Mouse (Mus musculus): ENCODE measurements around the gene Fam234b. TPM values are rescaled to one million over a fixed set of nuclear protein-coding genes. Genes with fewer than 3 reads are reported as not detected.
A peak's percentile ranks its signal among the peaks of the same experiment; 100 is the strongest.

Fam234b gene
- 22.4 and 25.2 TPM in 2 replicates for polyA plus RNA-seq (2014; fragmentation: Nextera tagmentation; extraction: Ambion mirVana)

GRCm38 (mm10) chr6:135197921-135198532, at the start of gene Fam234b, which contains the start of gene Hebp1:
Fam234b (plus strand) TSS chr6:135197977.
Hebp1 (minus strand) TSS chr6:135198022.
- WGBS, result under 1% methylated on average over 52 of the region's 52 CpGs
- Histone ChIP-seq H3K27ac (ENCODE audit: low read depth) (peak within 1 kb of the TSS; percentile 73), H3K9ac (peak within 1 kb of the TSS; percentile 77), H3K4me3 (ENCODE audit: low read depth, low read length) (peak within 1 kb of the TSS; percentile 86), H3K36me3 (ENCODE audit: insufficient read depth) (no peaks in the 10 kb centered on the region), H3K4me2 (peak within 1 kb of the TSS; percentile 89), H3K4me1 (ENCODE audit: insufficient read depth) (0 out of 2 replicates have a peak, but pooled peaks cover 2% of the 10 kb centered on the region), H3K27me3 (ENCODE audit: insufficient read depth, low read length) (no peaks in the 10 kb centered on the region), H3K9me3 (ENCODE audit: low read depth, low read length) (no peaks in the 10 kb centered on the region)
- DNase-seq, result peak; percentile 86
- TF ChIP-seq CTCF (IDR thresholded peaks at IDR 0.05; ENCODE audit: low read depth), result peak; percentile 52
- ATAC-seq (ENCODE audit: insufficient read depth), result peak; percentile 91

DNA sequence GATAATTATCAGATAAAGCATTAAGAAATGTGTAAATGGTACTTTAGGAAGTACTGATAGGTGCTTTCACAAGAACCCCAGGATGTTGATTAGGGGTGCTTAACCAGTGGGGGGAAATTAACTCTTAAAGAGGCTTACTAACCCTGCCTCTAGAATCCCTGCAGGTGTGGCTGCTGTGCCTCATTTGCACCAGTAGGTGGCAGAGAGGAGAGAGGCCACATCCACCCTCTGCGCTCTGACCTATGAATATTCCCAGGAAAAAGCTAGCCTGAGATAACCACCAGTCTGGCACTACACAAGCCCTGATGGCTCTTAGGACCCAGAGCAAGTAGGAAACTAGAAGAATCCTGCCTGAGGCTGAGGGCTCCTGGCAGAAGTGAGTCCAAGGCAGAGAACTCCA, 49.3 kb upstream of the Fam234b start:
- Histone ChIP-seq H3K9me3 (ENCODE audit: low read depth, low read length) (no peaks in the 10 kb centered on the region), H3K27ac (ENCODE audit: low read depth) (no peak overlapping the region), H3K4me1 (ENCODE audit: insufficient read depth) (no peaks in the 10 kb centered on the region), H3K36me3 (ENCODE audit: insufficient read depth) (no peaks in the 10 kb centered on the region), H3K27me3 (ENCODE audit: insufficient read depth, low read length) (no peaks in the 10 kb centered on the region), H3K4me3 (ENCODE audit: low read depth, low read length) (no peak overlapping the region), H3K4me2 (no peak overlapping the region), H3K9ac (no peak overlapping the region)
- peak; percentile 57 for DNase-seq
- no peak for ATAC-seq (ENCODE audit: insufficient read depth)
- 40% methylated on average over 1 of the region's 1 CpGs for WGBS
- peak; percentile 82 for TF ChIP-seq CTCF (IDR thresholded peaks at IDR 0.05; ENCODE audit: low read depth)

DNA sequence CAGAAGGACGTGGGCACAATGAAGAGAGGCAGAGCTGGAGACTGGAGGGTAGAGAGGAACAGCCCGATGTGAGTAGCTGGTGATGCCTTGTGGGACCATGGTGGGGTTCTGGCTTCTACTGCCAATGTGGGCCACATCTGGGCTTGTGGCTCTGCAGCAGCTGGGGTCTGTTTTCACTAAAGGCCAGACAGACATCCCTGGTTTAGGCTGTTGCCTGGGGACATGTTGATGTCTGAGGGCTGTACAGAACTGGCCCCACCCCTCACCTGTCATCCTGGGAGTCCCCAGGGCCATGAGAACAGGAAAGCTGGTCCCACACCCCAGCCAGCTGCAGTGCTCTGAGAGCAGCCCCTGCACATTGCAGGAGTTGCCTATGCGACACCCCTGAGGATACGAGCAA, 48.6 kb upstream of the Fam234b start:
- Histone ChIP-seq H3K27me3 (ENCODE audit: insufficient read depth, low read length) (no peaks in the 10 kb centered on the region), H3K9me3 (ENCODE audit: low read depth, low read length) (no peaks in the 10 kb centered on the region), H3K9ac (no peak overlapping the region), H3K4me1 (ENCODE audit: insufficient read depth) (no peaks in the 10 kb centered on the region), H3K36me3 (ENCODE audit: insufficient read depth) (no peaks in the 10 kb centered on the region), H3K4me2 (no peak overlapping the region), H3K27ac (ENCODE audit: low read depth) (no peak overlapping the region), H3K4me3 (ENCODE audit: low read depth, low read length) (no peak overlapping the region)
- TF ChIP-seq CTCF (IDR thresholded peaks at IDR 0.05; ENCODE audit: low read depth), result no peak
- ATAC-seq (ENCODE audit: insufficient read depth), result peak; percentile 22; the same call in 1 of the 2 replicates
- 69% methylated on average over 4 of the region's 4 CpGs for whole genome bisulfite sequencing
- no peak for DNase-seq

DNA sequence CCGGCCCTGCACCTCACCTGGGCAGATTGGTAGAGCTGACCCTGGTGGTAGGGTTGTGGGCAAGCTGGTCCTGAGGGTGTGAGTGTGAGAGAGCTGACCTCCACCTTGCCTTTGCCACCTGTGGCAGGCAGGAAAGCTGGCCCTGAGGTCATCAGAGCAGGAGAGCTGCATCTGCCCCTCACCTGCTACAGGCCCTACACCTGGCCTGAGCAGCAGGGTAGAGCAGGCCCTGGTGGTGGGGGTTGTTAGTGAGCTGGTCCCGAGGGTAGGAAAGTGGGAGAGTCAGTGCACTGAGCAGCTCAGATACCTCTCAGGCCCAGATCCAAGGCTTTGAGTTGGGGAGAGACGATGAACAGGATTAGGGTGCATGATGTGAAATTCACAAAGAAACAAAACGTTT, 48.1 kb upstream of the Fam234b start:
- H3K9ac ChIP-seq, result no peak overlapping the region
- H3K4me1 ChIP-seq (ENCODE audit: insufficient read depth), result no peaks in the 10 kb centered on the region
- H3K36me3 ChIP-seq (ENCODE audit: insufficient read depth), result no peaks in the 10 kb centered on the region
- no peaks in the 10 kb centered on the region for H3K9me3 ChIP-seq (ENCODE audit: low read depth, low read length)
- DNase-seq (no peak), ATAC-seq (ENCODE audit: insufficient read depth) (0 out of 2 replicates have a peak, but pooled peaks have one; percentile 32)
- no peak overlapping the region for H3K4me3 ChIP-seq (ENCODE audit: low read depth, low read length)
- WGBS, result 76% methylated on average over 4 of the region's 4 CpGs
- H3K4me2 ChIP-seq, result no peak overlapping the region
- no peak overlapping the region for H3K27ac ChIP-seq (ENCODE audit: low read depth)
- no peaks in the 10 kb centered on the region for H3K27me3 ChIP-seq (ENCODE audit: insufficient read depth, low read length)
- no peak for TF ChIP-seq CTCF (IDR thresholded peaks at IDR 0.05; ENCODE audit: low read depth)

DNA sequence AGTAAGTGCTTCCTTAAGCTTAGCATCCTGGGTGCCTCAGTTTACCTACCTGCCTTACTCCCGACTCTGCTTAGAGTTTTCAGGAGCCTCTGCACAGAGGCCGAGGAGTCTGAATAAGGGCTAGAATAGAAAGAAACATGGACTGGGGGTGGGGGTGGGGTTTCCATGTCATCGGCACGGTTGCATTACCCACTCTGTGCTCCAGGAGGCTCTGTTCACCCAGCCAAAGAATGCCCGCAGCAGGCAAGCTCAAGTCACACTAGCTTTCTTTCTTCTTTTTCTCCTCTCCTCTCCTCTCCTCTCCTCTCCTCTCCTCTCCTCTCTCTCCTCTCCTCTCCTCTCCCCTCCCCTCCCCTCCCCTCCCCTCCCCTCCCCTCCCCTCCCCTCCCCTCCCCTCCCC, 47.5 kb upstream of the Fam234b start:
- ATAC-seq (ENCODE audit: insufficient read depth) (no peak), DNase-seq (peak; percentile 72)
- Histone ChIP-seq H3K4me3 (ENCODE audit: low read depth, low read length) (no peak overlapping the region), H3K9ac (no peak overlapping the region), H3K4me1 (ENCODE audit: insufficient read depth) (no peaks in the 10 kb centered on the region), H3K4me2 (no peak overlapping the region), H3K36me3 (ENCODE audit: insufficient read depth) (no peaks in the 10 kb centered on the region), H3K9me3 (ENCODE audit: low read depth, low read length) (no peaks in the 10 kb centered on the region), H3K27me3 (ENCODE audit: insufficient read depth, low read length) (no peaks in the 10 kb centered on the region), H3K27ac (ENCODE audit: low read depth) (no peak overlapping the region)
- 40% methylated on average over 5 of the region's 5 CpGs for WGBS
- TF ChIP-seq CTCF (IDR thresholded peaks at IDR 0.05; ENCODE audit: low read depth), result peak; percentile 72

DNA sequence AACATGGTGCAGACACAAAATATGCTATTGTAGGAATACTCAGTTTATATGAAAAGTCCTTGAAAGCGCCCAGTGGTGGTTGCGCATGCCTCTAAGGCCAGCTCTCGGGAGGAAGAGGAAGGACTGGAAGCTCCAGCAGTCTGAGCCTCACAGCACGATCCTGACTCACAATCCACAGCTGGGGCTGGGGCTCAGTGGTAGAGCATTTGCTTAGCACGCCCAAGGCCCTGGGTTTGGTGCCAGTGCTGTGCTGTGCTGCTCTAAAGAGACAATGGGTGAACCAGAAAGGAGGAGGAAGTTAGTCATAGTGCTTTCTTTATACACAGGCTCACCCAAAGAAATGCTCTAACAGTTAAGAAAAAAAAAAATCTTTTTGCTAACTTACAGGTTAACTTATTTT, 44.1 kb upstream of the Fam234b start:
- WGBS, result 77% methylated on average over 5 of the region's 5 CpGs

GRCm38 (mm10) chr6:135156597-135156996, 41.2 kb upstream of the Fam234b start:
- Histone ChIP-seq H3K4me1 (ENCODE audit: insufficient read depth) (no peaks in the 10 kb centered on the region), H3K9me3 (ENCODE audit: low read depth, low read length) (no peaks in the 10 kb centered on the region), H3K27ac (ENCODE audit: low read depth) (no peak overlapping the region), H3K27me3 (ENCODE audit: insufficient read depth, low read length) (no peaks in the 10 kb centered on the region), H3K9ac (no peak overlapping the region), H3K36me3 (ENCODE audit: insufficient read depth) (no peaks in the 10 kb centered on the region), H3K4me2 (no peak overlapping the region), H3K4me3 (ENCODE audit: low read depth, low read length) (no peak overlapping the region)
- ATAC-seq (ENCODE audit: insufficient read depth) (no peak), DNase-seq (no peak)
- WGBS, result 68% methylated on average over 8 of the region's 8 CpGs
- TF ChIP-seq CTCF (IDR thresholded peaks at IDR 0.05; ENCODE audit: low read depth), result no peak

More for the DNA sequence above, 44.1 kb upstream of the Fam234b start:
- H3K27me3 ChIP-seq (ENCODE audit: insufficient read depth, low read length), result no peaks in the 10 kb centered on the region
- no peak for TF ChIP-seq CTCF (IDR thresholded peaks at IDR 0.05; ENCODE audit: low read depth)
- ATAC-seq (ENCODE audit: insufficient read depth), result no peak
- H3K4me2 ChIP-seq, result no peak overlapping the region
- H3K4me1 ChIP-seq (ENCODE audit: insufficient read depth), result no peaks in the 10 kb centered on the region
- no peak overlapping the region for H3K4me3 ChIP-seq (ENCODE audit: low read depth, low read length)
- H3K9ac ChIP-seq, result no peak overlapping the region
- H3K9me3 ChIP-seq (ENCODE audit: low read depth, low read length), result no peaks in the 10 kb centered on the region
- no peaks in the 10 kb centered on the region for H3K36me3 ChIP-seq (ENCODE audit: insufficient read depth)
- no peak for DNase-seq
- H3K27ac ChIP-seq (ENCODE audit: low read depth), result no peak overlapping the region

All from lung, embryonic 14.5 days (tissue).